Mouse (Mus musculus) MEL (cell line): ENCODE results near the gene H13. TPM values are rescaled to one million over a fixed set of nuclear protein-coding genes. Genes with fewer than 3 reads are reported as not detected.
A peak's percentile ranks its signal among the peaks of the same experiment; 100 is the strongest.

Source experiments
- DNase-seq: peaks from one replicate; pipeline ENCODE4 v3.0.0; 2011; ENCODE audit warnings: low read depth, low spot score
- H3K27ac ChIP-seq: 2 replicates; pipeline ENCODE4 v1.5.1; 2012; ENCODE audit warnings: low read depth, mild to moderate bottlenecking, control low read depth, low read length, moderate library complexity; ENCODE audit not compliant: control insufficient read depth
- H3K27me3 ChIP-seq, 2 experiments: fragments of 150-350 bp in 1 of 2; sonication (generic) in 1 of 2; 2 replicates each; pipeline ENCODE4 v1.6.1; 2012; ENCODE audit warnings: low read length in 2 of 2, mild to moderate bottlenecking in 2 of 2, improper control_type of control experiment in 1 of 2, moderate library complexity in 1 of 2; ENCODE audit not compliant: insufficient read depth in 2 of 2, control insufficient read depth in 1 of 2
- H3K36me3 ChIP-seq, 2 experiments: 2 replicates each; pipeline ENCODE4 v1.6.1; 2012 to 2014; ENCODE audit warnings: low read length in 2 of 2, improper control_type of control experiment in 1 of 2, inconsistent platforms in 1 of 2, mild to moderate bottlenecking in 1 of 2; ENCODE audit not compliant: insufficient read depth in 2 of 2, control insufficient read depth in 1 of 2
- H3K4me1 ChIP-seq, 2 experiments: fragments of 150-350 bp in 1 of 2; sonication (generic) in 1 of 2; 2 replicates each; pipeline ENCODE4 v1.6.1; 2012; ENCODE audit warnings: low read length in 2 of 2, improper control_type of control experiment in 1 of 2, mild to moderate bottlenecking in 1 of 2; ENCODE audit not compliant: insufficient read depth in 2 of 2, control insufficient read depth in 1 of 2
- H3K4me3 ChIP-seq, 2 experiments: fragments of 150-350 bp in 1 of 2; sonication (generic) in 1 of 2; 2 replicates each; pipeline ENCODE4 v1.5.1; 2012; ENCODE audit warnings: low read depth in 2 of 2, low read length in 2 of 2, mild to moderate bottlenecking in 2 of 2, moderate library complexity in 2 of 2, control low read depth in 1 of 2, improper control_type of control experiment in 1 of 2; ENCODE audit not compliant: control insufficient read depth in 1 of 2, insufficient read depth in 1 of 2
- H3K79me2 ChIP-seq: 2 replicates; pipeline ENCODE4 v1.6.1; 2012; ENCODE audit warnings: mild to moderate bottlenecking, low read length, moderate library complexity; ENCODE audit not compliant: control insufficient read depth, poor library complexity, insufficient read depth
- H3K9ac ChIP-seq: 2 replicates; pipeline ENCODE4 v1.6.1; 2012; ENCODE audit warnings: low read depth, mild to moderate bottlenecking, control low read depth, low read length, moderate library complexity; ENCODE audit not compliant: control insufficient read depth, poor library complexity, severe bottlenecking
- H3K9me3 ChIP-seq: fragments of 150-350 bp; sonication (generic); replicated peaks from 2 replicates; pipeline ENCODE4 v1.6.1; 2012; ENCODE audit warnings: mild to moderate bottlenecking, low read length, improper control_type of control experiment, moderate library complexity; ENCODE audit not compliant: insufficient read depth
- BHLHE40 ChIP-seq: IDR thresholded peaks from 2 replicates; pipeline ENCODE4 v1.6.1; 2012; ENCODE audit warnings: low read depth, mild to moderate bottlenecking, inconsistent platforms, low read length, improper control_type of control experiment, borderline replicate concordance
- CHD1 ChIP-seq: IDR thresholded peaks from 2 replicates; pipeline ENCODE4 v1.6.1; 2012; ENCODE audit warnings: low read depth, mild to moderate bottlenecking, inconsistent platforms, low read length, improper control_type of control experiment
- CHD2 ChIP-seq: IDR thresholded peaks from 2 replicates; pipeline ENCODE4 v1.6.1; 2011; ENCODE audit warnings: low read length, improper control_type of control experiment
- CTCF ChIP-seq, 3 experiments: IDR thresholded peaks in 2 of 3; conservative IDR thresholded peaks in 1 of 3; 2 replicates each; pipeline ENCODE4 v1.5.1; 2011 to 2012; ENCODE audit warnings: low read length in 3 of 3, low read depth in 2 of 3, mild to moderate bottlenecking in 2 of 3, improper control_type of control experiment in 1 of 3, inconsistent platforms in 1 of 3, mixed read lengths in 1 of 3, moderate library complexity in 1 of 3; ENCODE audit not compliant: control insufficient read depth in 1 of 3, insufficient read depth in 1 of 3, poor library complexity in 1 of 3, severe bottlenecking in 1 of 3
- ELF1 ChIP-seq: IDR thresholded peaks from 2 replicates; pipeline ENCODE4 v1.6.1; 2014; ENCODE audit warnings: low read depth, mild to moderate bottlenecking, inconsistent platforms, low read length, improper control_type of control experiment, moderate library complexity
- EP300 ChIP-seq, 2 experiments: IDR thresholded peaks; 2 replicates each; pipeline ENCODE4 v1.6.1; 2011; ENCODE audit warnings: improper control_type of control experiment in 2 of 2, low read length in 2 of 2, low read depth in 1 of 2, mild to moderate bottlenecking in 1 of 2
- ETS1 ChIP-seq: IDR thresholded peaks from 2 replicates; pipeline ENCODE4 v1.6.1; 2012; ENCODE audit warnings: low read depth, mild to moderate bottlenecking, inconsistent platforms, low read length, improper control_type of control experiment, moderate library complexity
- GABPA ChIP-seq: IDR thresholded peaks from 2 replicates; pipeline ENCODE4 v1.6.1; 2012; ENCODE audit warnings: low read depth, mild to moderate bottlenecking, inconsistent platforms, low read length, improper control_type of control experiment, moderate library complexity
- HCFC1 ChIP-seq: IDR thresholded peaks from 2 replicates; pipeline ENCODE4 v1.6.1; 2012; ENCODE audit warnings: low read depth, mild to moderate bottlenecking, inconsistent platforms, low read length, improper control_type of control experiment, moderate library complexity
- JUND ChIP-seq: IDR thresholded peaks from 2 replicates; pipeline ENCODE4 v1.6.1; 2011; ENCODE audit warnings: low read depth, mild to moderate bottlenecking, improper control_type of control experiment, low read length
- KAT2A ChIP-seq: conservative IDR thresholded peaks from 2 replicates; pipeline ENCODE4 v1.6.1; 2012; ENCODE audit warnings: low read depth, low read length, improper control_type of control experiment, inconsistent platforms
- MAFK ChIP-seq: IDR thresholded peaks from 2 replicates; pipeline ENCODE4 v1.6.1; 2011; ENCODE audit warnings: low read depth, mild to moderate bottlenecking, low read length, improper control_type of control experiment, borderline replicate concordance
- MAX ChIP-seq: IDR thresholded peaks from 2 replicates; pipeline ENCODE4 v1.6.1; 2011; ENCODE audit warnings: low read length, improper control_type of control experiment
- MAZ ChIP-seq: IDR thresholded peaks from 2 replicates; pipeline ENCODE4 v1.6.1; 2012; ENCODE audit warnings: low read depth, mild to moderate bottlenecking, inconsistent platforms, low read length, improper control_type of control experiment
- MEF2A ChIP-seq: IDR thresholded peaks from 2 replicates; pipeline ENCODE4 v1.6.1; 2014; ENCODE audit warnings: low read depth, mild to moderate bottlenecking, inconsistent platforms, low read length, improper control_type of control experiment; ENCODE audit not compliant: poor library complexity, insufficient replicate concordance, severe bottlenecking; ENCODE audit errors: extremely low read depth
- NRF1 ChIP-seq: IDR thresholded peaks from 2 replicates; pipeline ENCODE4 v1.6.1; 2014; ENCODE audit warnings: low read depth, mild to moderate bottlenecking, inconsistent platforms, low read length, improper control_type of control experiment, moderate library complexity; ENCODE audit not compliant: poor library complexity, insufficient read depth, severe bottlenecking
- POLR2AphosphoS2 ChIP-seq: IDR thresholded peaks from 2 replicates; pipeline ENCODE4 v1.6.1; 2011; ENCODE audit warnings: low read length, improper control_type of control experiment
- POLR2AphosphoS5 ChIP-seq: IDR thresholded peaks from 2 replicates; pipeline ENCODE4 v1.6.1; 2012; ENCODE audit warnings: low read depth, borderline replicate concordance, mild to moderate bottlenecking, inconsistent platforms, low read length, moderate library complexity, mixed read lengths
- RAD21 ChIP-seq: IDR thresholded peaks from 2 replicates; pipeline ENCODE4 v1.6.1; 2011; ENCODE audit warnings: mild to moderate bottlenecking, low read depth, low read length, improper control_type of control experiment
- RCOR1 ChIP-seq: IDR thresholded peaks from 2 replicates; pipeline ENCODE4 v1.6.1; 2012; ENCODE audit warnings: low read depth, mild to moderate bottlenecking, inconsistent platforms, low read length, improper control_type of control experiment
- TAL1 ChIP-seq: IDR thresholded peaks from 2 replicates; pipeline ENCODE4 v1.6.1; 2012; ENCODE audit warnings: mild to moderate bottlenecking, inconsistent platforms, low read length, moderate library complexity, mixed read lengths
- TBP ChIP-seq: IDR thresholded peaks from 2 replicates; pipeline ENCODE4 v1.8.0; 2011; ENCODE audit warnings: low read depth, low read length, improper control_type of control experiment
- UBTF ChIP-seq: IDR thresholded peaks from 2 replicates; pipeline ENCODE4 v1.6.1; 2012; ENCODE audit warnings: low read depth, mild to moderate bottlenecking, inconsistent platforms, low read length, improper control_type of control experiment, moderate library complexity, borderline replicate concordance; ENCODE audit not compliant: insufficient read depth
- USF2 ChIP-seq, 2 experiments: IDR thresholded peaks; 2 replicates each; pipeline ENCODE4 v1.6.1; 2011 to 2012; ENCODE audit warnings: improper control_type of control experiment in 2 of 2, low read length in 2 of 2, borderline replicate concordance in 1 of 2, inconsistent platforms in 1 of 2, low read depth in 1 of 2, mild to moderate bottlenecking in 1 of 2; ENCODE audit not compliant: insufficient read depth in 1 of 2
- ZKSCAN1 ChIP-seq: IDR thresholded peaks from 2 replicates; pipeline ENCODE4 v1.6.1; 2012; ENCODE audit warnings: low read depth, mild to moderate bottlenecking, inconsistent platforms, low read length, improper control_type of control experiment, moderate library complexity
- ZNF384 ChIP-seq: IDR thresholded peaks from 2 replicates; pipeline ENCODE4 v1.6.1; 2012; ENCODE audit warnings: low read depth, mild to moderate bottlenecking, inconsistent platforms, low read length, improper control_type of control experiment
- polyA plus RNA-seq, 2 experiments: library from polyadenylated mRNA; stranded (reverse) in 1 of 2; unstranded in 1 of 2; fragments of >175 nt in 1 of 2; fragments of >200 nt in 1 of 2; gene quantifications; 2 replicates each; pipeline versions ENCODE4 v1.2.1 to v1.2.4; 2012; ENCODE audit warnings: low replicate concordance in 2 of 2, low read depth in 1 of 2; ENCODE audit not compliant: insufficient read length in 2 of 2, insufficient read depth in 1 of 2, missing spikeins in 1 of 2
- total RNA-seq: library from RNA; depleted of rRNA; stranded (reverse); fragments of 300-350 nt; gene quantifications from 2 replicates; pipeline ENCODE4 v1.2.3, GENCODE M21; 2012

Gene H13
- total and polyA plus RNA-seq, 3 experiments: 82.7 to 421 (median 139) TPM

- H3K79me2 ChIP-seq: peaks cover 18% of the 10 kb centered on the region
- peak overlapping the region; percentile 90 for H3K27ac ChIP-seq
- DNase-seq: peak; percentile 35
- TF ChIP-seq ZKSCAN1 (no peak), RCOR1 (no peak), JUND (no peak), BHLHE40 (no peak), POLR2AphosphoS5 (peak; percentile 13; the same call in 1 of the 2 replicates), UBTF (no peak), MAFK (no peak), RAD21 (no peak), KAT2A (no peak), EP300 (IDR thresholded peaks at IDR 0.05; ENCODE audit: low read depth in 1 of 2, low read length in 2 of 2) (no peak), POLR2AphosphoS2 (no peak), TAL1 (no peak), CTCF (IDR thresholded peaks at IDR 0.05 in 2 of 3, conservative IDR thresholded peaks at IDR 0.05 in 1 of 3; ENCODE audit: control insufficient read depth in 1 of 3, insufficient read depth in 1 of 3, low read depth in 2 of 3, low read length in 3 of 3, poor library complexity in 1 of 3, severe bottlenecking in 1 of 3) (no peak), ELF1 (no peak), TBP (0 out of 2 replicates have a peak, but pooled peaks have one; percentile 8), CHD1 (no peak)
- H3K9me3 ChIP-seq: no peaks in the 10 kb centered on the region
- H3K4me1 ChIP-seq: peaks cover 0 to 44% of the 10 kb centered on the region in 2 experiments; a peak in 3 of 4 replicates
- H3K36me3 ChIP-seq: peaks cover 0 to 28% of the 10 kb centered on the region in 2 experiments; a peak in 2 of 4 replicates
- H3K9ac ChIP-seq: peak overlapping the region; percentile 70
- peak overlapping the region in 1 of 2 experiments; percentile 65; a peak in 2 of 4 replicates for H3K4me3 ChIP-seq
- H3K27me3 ChIP-seq: no peaks in the 10 kb centered on the region
These were observed 69.1 kb downstream of the H13 start for GRCm38 (mm10) chr2:152738341-152738740.

GRCm38 (mm10) chr2:152739031-152739841 is 70.0 kb downstream of the H13 start:
- peaks cover 18% of the 10 kb centered on the region for H3K79me2 ChIP-seq
- no peaks in the 10 kb centered on the region for H3K9me3 ChIP-seq
- peaks cover 0 to 29% of the 10 kb centered on the region in 2 experiments; a peak in 2 of 4 replicates for H3K36me3 ChIP-seq
- peak overlapping the region; percentile 73 for H3K9ac ChIP-seq
- H3K27ac ChIP-seq: peak overlapping the region; percentile 90
- no peaks in the 10 kb centered on the region for H3K27me3 ChIP-seq
- peak; percentile 86 for DNase-seq
- H3K4me1 ChIP-seq: peaks cover 0 to 44% of the 10 kb centered on the region in 2 experiments; a peak in 3 of 4 replicates
- peak overlapping the region; percentile 36 to 50 for H3K4me3 ChIP-seq
- TF ChIP-seq USF2 (IDR thresholded peaks at IDR 0.05; ENCODE audit: borderline replicate concordance in 1 of 2, insufficient read depth in 1 of 2, low read depth in 1 of 2, low read length in 2 of 2): no peak
- no peak for TF ChIP-seq KAT2A
- no peak for TF ChIP-seq NRF1
- TF ChIP-seq POLR2AphosphoS2: no peak
- no peak for TF ChIP-seq GABPA
- peak; percentile 33; the same call in 1 of the 2 replicates for TF ChIP-seq HCFC1
- TF ChIP-seq ZNF384: no peak
- TF ChIP-seq MAFK: no peak
- TF ChIP-seq MEF2A: no peak
- no peak for TF ChIP-seq MAZ
- no peak for TF ChIP-seq CHD1
- TF ChIP-seq CHD2: no peak
- no peak; the same call in 1 of the 2 replicates for TF ChIP-seq MAX
- no peak for TF ChIP-seq ELF1
- no peak for TF ChIP-seq CTCF (IDR thresholded peaks at IDR 0.05 in 2 of 3, conservative IDR thresholded peaks at IDR 0.05 in 1 of 3; ENCODE audit: control insufficient read depth in 1 of 3, insufficient read depth in 1 of 3, low read depth in 2 of 3, low read length in 3 of 3, poor library complexity in 1 of 3, severe bottlenecking in 1 of 3)
- 0 out of 2 replicates have a peak, but pooled peaks have one; percentile 36 for TF ChIP-seq ETS1
